Mouse (Mus musculus): ENCODE data around the gene Ugt3a1. TPM values are rescaled to one million over a fixed set of nuclear protein-coding genes. Genes with fewer than 3 reads are reported as not detected.

Ugt3a1 gene
- polyA plus RNA-seq, 1 experiment from 2014 or later = not detected

- no peaks in the 10 kb centered on the region for H3K4me1 ChIP-seq
- WGBS = 86% methylated on average over 3 of the region's 3 CpGs
- no peak overlapping the region for H3K4me3 ChIP-seq
- no peak overlapping the region for H3K27ac ChIP-seq
- ATAC-seq (ENCODE audit: low FRiP score, low read depth) = no peak
- no peaks in the 10 kb centered on the region for H3K9me3 ChIP-seq
- no peaks in the 10 kb centered on the region for H3K27me3 ChIP-seq (replicated peaks)
- no peak overlapping the region for H3K4me2 ChIP-seq (replicated peaks)
- no peaks in the 10 kb centered on the region for H3K36me3 ChIP-seq
- H3K9ac ChIP-seq = no peak overlapping the region
Observed at GRCm38 (mm10) chr15:9336616-9337015, 59.9 kb downstream of the Ugt3a1 start.

DNA sequence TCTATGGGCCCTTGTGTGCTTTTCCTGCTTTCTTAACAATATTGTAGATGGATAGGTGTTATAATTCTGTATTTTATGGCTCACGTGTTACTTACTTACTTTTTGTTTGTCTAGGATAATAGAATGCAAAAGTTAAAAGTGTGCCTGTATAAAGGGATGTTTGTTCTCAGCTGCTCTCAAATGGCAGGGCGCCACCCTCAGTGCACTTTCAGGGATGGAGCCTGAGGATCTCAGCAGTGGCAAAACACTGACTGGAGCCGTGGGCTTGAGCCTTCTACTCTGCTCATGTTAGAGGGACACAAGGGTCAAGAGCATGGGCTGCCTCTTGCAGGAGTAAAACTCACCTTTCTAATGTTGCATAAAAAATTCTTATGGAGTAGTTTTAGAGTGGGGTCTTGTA, 60.3 kb downstream of the Ugt3a1 start:
- ATAC-seq (ENCODE audit: low FRiP score, low read depth) = no peak
- Histone ChIP-seq H3K9me3 (no peaks in the 10 kb centered on the region), H3K9ac (no peak overlapping the region), H3K36me3 (no peaks in the 10 kb centered on the region), H3K27ac (no peak overlapping the region), H3K4me2 (replicated peaks) (no peak overlapping the region), H3K27me3 (replicated peaks) (no peaks in the 10 kb centered on the region), H3K4me1 (no peaks in the 10 kb centered on the region), H3K4me3 (no peak overlapping the region)
- 74% methylated on average over 3 of the region's 3 CpGs for WGBS

DNA sequence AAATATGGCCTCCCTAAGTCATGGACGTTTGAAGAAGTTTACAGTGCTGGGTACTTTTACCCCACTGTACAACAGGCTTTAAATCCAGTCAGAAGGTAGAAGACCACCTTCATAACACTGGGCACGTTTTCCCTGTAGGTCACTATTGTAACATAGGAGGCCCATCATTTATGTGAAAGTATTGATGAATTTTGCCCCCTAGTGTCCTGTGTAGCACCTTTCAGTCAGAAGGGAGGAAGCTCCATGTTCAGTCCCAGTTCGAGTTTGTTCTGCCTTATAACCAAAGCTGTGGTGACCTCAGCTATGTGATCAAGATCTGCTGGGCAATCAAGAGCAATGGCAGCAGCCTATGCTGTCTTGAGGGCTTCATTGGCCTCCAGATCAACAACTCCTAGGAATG, 72.1 kb downstream of the Ugt3a1 start:
- Histone ChIP-seq H3K27me3 (replicated peaks) (no peaks in the 10 kb centered on the region), H3K4me2 (replicated peaks) (no peak overlapping the region), H3K9ac (no peak overlapping the region), H3K36me3 (no peaks in the 10 kb centered on the region), H3K4me3 (no peak overlapping the region), H3K4me1 (no peaks in the 10 kb centered on the region), H3K27ac (no peak overlapping the region), H3K9me3 (no peaks in the 10 kb centered on the region)
- WGBS = 57% methylated on average over 3 of the region's 3 CpGs
- ATAC-seq (ENCODE audit: low FRiP score, low read depth) = no peak

DNA sequence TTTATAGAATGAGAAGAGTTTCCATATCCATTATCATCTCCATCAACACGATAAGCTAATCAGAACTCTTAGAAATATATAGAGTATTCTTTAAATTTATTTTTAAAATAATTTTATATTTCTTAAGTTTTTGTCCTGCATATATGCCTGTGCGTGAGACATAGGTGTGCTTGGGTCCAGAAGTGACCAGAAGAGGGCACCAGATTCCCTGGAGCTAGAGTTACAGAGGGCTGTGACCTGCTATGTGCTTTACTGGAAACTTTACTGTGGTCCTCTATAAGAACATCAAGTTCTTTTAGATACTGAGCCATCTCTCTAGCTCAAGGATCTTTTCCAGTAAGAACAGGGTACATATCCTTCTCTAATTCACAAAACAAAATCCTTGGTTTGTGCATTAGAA, 86.1 kb downstream of the Ugt3a1 start:
- Histone ChIP-seq H3K4me1 (no peaks in the 10 kb centered on the region), H3K9me3 (no peaks in the 10 kb centered on the region), H3K27me3 (replicated peaks) (no peaks in the 10 kb centered on the region), H3K4me2 (replicated peaks) (no peak overlapping the region), H3K27ac (no peak overlapping the region), H3K4me3 (no peak overlapping the region), H3K9ac (no peak overlapping the region), H3K36me3 (no peaks in the 10 kb centered on the region)
- ATAC-seq (ENCODE audit: low FRiP score, low read depth) = no peak
- WGBS = 68% methylated on average over 2 of the region's 2 CpGs

Other genes starting within 250 kb of the Ugt3a1 start
- gene Nadk2, start 205.6 kb upstream of the Ugt3a1 start, polyA plus RNA-seq (2016; fragmentation: Nextera tagmentation; extraction: Ambion mirVana) = 33.1 and 33.3 TPM in 2 replicates
- gene Lmbrd2, start 136.3 kb upstream of the Ugt3a1 start, polyA plus RNA-seq (2016; fragmentation: Nextera tagmentation; extraction: Ambion mirVana) = 3.3 and 4.1 TPM in 2 replicates
- gene Skp2, start 121.5 kb upstream of the Ugt3a1 start, polyA plus RNA-seq (2016; fragmentation: Nextera tagmentation; extraction: Ambion mirVana) = 65.7 and 66.1 TPM in 2 replicates
- gene Ugt3a2, start 58.7 kb downstream of the Ugt3a1 start, polyA plus RNA-seq (2016; fragmentation: Nextera tagmentation; extraction: Ambion mirVana) = not detected in 2 replicates
- gene Capsl, start 159.1 kb downstream of the Ugt3a1 start, polyA plus RNA-seq (2016; fragmentation: Nextera tagmentation; extraction: Ambion mirVana) = 1.1 and 1.4 TPM in 2 replicates

Data from neural tube, embryonic 12.5 days (tissue).